Mouse (Mus musculus) ES-E14 (cell line): ENCODE data around the gene Nab2.

Experiments used
- CHD2 ChIP-seq: IDR thresholded peaks from 2 replicates; pipeline ENCODE4 v1.6.1; 2014; ENCODE audit warnings: mild to moderate bottlenecking, low read depth, low read length, inconsistent platforms
- HCFC1 ChIP-seq: IDR thresholded peaks from 2 replicates; pipeline ENCODE4 v1.6.1; 2012; ENCODE audit warnings: low read length, inconsistent platforms, borderline replicate concordance; ENCODE audit not compliant: insufficient read depth
- ZNF384 ChIP-seq: IDR thresholded peaks from 2 replicates; pipeline ENCODE4 v1.6.1; 2012; ENCODE audit warnings: low read depth, low read length, inconsistent platforms

- TF ChIP-seq HCFC1 (no peak), CHD2 (no peak), ZNF384 (no peak)
Measured at GRCm38 (mm10) chr10:127665366-127666181, 2.8 kb downstream of the Nab2 start.
